Mouse (Mus musculus) limb, embryonic 14.5 days (tissue): ENCODE results near the gene Pde1c. TPM values are rescaled to one million over a fixed set of nuclear protein-coding genes. Genes with fewer than 3 reads are reported as not detected.

Experiments used
- ATAC-seq: fragments of 200-750 bp; cut with Nextera tagmentation; 2 replicates; pipeline ENCODE4 v1.8.0; 2017; ENCODE audit warnings: low read depth, moderate number of reproducible peaks, moderate TSS enrichment; ENCODE audit not compliant: low FRiP score
- DNase-seq: peaks from one replicate; pipeline ENCODE4 v3.0.0-alpha.2; 2015; ENCODE audit warnings: low spot score
- H3K27ac ChIP-seq: fragments of 300-500 bp; sonication (generic); replicated peaks from 2 replicates; pipeline ENCODE4 v1.5.1; 2014; ENCODE audit warnings: low read depth, mild to moderate bottlenecking, low read length, moderate library complexity, mixed read lengths
- H3K27me3 ChIP-seq: fragments of 300-500 bp; sonication (generic); 2 replicates; pipeline ENCODE4 v1.6.1; 2014; ENCODE audit warnings: low read length, mixed read lengths; ENCODE audit not compliant: control insufficient read depth, insufficient read depth
- H3K36me3 ChIP-seq: fragments of 300-500 bp; sonication (generic); 2 replicates; pipeline ENCODE4 v1.6.1; 2014; ENCODE audit warnings: mild to moderate bottlenecking, low read length, moderate library complexity, mixed read lengths; ENCODE audit not compliant: control insufficient read depth, insufficient read depth
- H3K4me1 ChIP-seq: fragments of 300-500 bp; sonication (generic); 2 replicates; pipeline ENCODE4 v1.6.1; 2014; ENCODE audit warnings: antibody characterized with exemption, low read length, mixed read lengths; ENCODE audit not compliant: control insufficient read depth, insufficient read depth
- H3K4me2 ChIP-seq: fragments of 300-500 bp; sonication (generic); replicated peaks from 2 replicates; pipeline ENCODE4 v1.6.1; 2014; ENCODE audit warnings: low read depth, mild to moderate bottlenecking, low read length, moderate library complexity; ENCODE audit not compliant: severe bottlenecking
- H3K4me3 ChIP-seq: fragments of 300-500 bp; sonication (generic); replicated peaks from 2 replicates; pipeline ENCODE4 v1.5.1; 2014; ENCODE audit warnings: low read length
- H3K9ac ChIP-seq: fragments of 300-500 bp; sonication (generic); 2 replicates; pipeline ENCODE4 v1.6.1; 2014; ENCODE audit warnings: mild to moderate bottlenecking, low read depth, low read length, moderate library complexity; ENCODE audit not compliant: severe bottlenecking
- H3K9me3 ChIP-seq: fragments of 300-500 bp; sonication (generic); 2 replicates; pipeline ENCODE4 v1.6.1; 2016; ENCODE audit warnings: low read length; ENCODE audit not compliant: control insufficient read depth
- POLR2A ChIP-seq: fragments of 200-500 bp; IDR thresholded peaks from 2 replicates; pipeline ENCODE4 v1.8.0; 2012; ENCODE audit warnings: inconsistent platforms, mild to moderate bottlenecking, moderate library complexity, borderline replicate concordance; ENCODE audit not compliant: insufficient read depth, insufficient read length; ENCODE audit errors: extremely low read depth
- WGBS: fragments of 180-500 bp; shearing (Covaris S2); extraction: QIAGEN DNeasy Blood & Tissue Kit; methylation state at CpG from one replicate; pipeline ENCODE4 v1.1.7; 2014; 5-methylcytosine and 5-hydroxymethylcytosine counted together
- polyA plus RNA-seq, 2 experiments: library from polyadenylated mRNA; depleted of rRNA in 1 of 2; stranded (reverse) in 1 of 2; unstranded in 1 of 2; fragments of >200 nt; fragmentation: Nextera tagmentation in 1 of 2; extraction: Ambion mirVana in 1 of 2; gene quantifications; 2 replicates each; pipeline versions ENCODE4 v1.2.1 to v1.2.3; 2012 to 2014

Gene Pde1c
- polyA plus RNA-seq, 2 experiments, result 2.2 to 2.4 TPM

DNA sequence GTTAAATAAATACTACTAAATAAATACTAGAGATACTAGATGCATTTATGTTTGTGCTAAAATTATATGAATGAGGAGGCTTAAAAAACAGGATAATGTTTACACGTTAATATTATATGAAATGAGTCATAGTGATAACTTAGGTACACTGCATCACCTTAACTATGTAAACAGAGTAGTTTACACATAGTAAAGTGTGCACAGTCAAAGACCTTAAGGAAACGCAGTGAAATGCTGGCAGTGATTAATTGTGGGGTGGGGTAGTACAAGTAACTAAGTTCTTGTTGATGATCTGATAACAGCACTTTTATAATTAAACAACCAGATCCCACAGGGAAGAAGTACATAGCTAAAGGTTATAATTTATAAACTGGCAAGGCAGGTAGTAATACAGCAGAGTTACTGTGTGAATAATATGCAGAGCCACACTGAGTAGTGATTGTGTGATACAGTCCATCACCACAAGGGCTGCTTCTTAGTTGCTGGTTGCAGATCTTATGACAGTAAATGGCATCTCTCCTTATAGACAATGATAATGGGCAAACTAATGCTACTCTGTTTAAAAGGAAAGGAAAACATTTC lies 469.3 kb downstream of the Pde1c start:
- Histone ChIP-seq H3K4me2 (no peak overlapping the region), H3K4me1 (no peaks in the 10 kb centered on the region), H3K9me3 (0 out of 2 replicates have a peak, but pooled peaks cover 4% of the 10 kb centered on the region), H3K27ac (no peak overlapping the region), H3K4me3 (no peak overlapping the region), H3K9ac (no peak overlapping the region), H3K36me3 (no peaks in the 10 kb centered on the region), H3K27me3 (no peaks in the 10 kb centered on the region)
- ATAC-seq, result no peak
- TF ChIP-seq POLR2A, result no peak
- WGBS, result 71% methylated on average over 2 of the region's 2 CpGs
- DNase-seq, result no peak

DNA sequence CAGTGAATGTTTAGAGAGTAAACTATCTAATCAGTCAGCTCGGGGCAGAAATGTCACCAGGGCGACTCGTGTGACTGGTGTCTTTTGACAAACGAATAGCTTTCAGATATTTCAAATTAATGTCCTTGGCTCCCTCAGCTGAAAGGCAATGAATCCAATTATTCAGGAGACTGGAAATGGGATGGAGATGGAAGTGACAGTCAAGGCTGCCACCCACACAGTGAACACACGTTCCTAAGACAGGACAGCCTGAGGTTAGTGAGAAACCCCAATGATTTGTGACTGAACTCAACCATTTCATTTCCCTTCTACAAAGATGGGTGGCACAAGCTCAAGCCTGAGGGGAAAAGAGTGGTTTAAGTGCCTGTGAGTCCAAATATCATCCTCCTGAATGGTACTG lies 470.5 kb downstream of the Pde1c start:
- no peaks in the 10 kb centered on the region for H3K27me3 ChIP-seq
- ATAC-seq (no peak), DNase-seq (no peak)
- H3K4me3 ChIP-seq, result no peak overlapping the region
- H3K27ac ChIP-seq, result no peak overlapping the region
- H3K4me1 ChIP-seq, result no peaks in the 10 kb centered on the region
- WGBS, result 65% methylated on average over 5 of the region's 5 CpGs
- 0 out of 2 replicates have a peak, but pooled peaks cover 4% of the 10 kb centered on the region for H3K9me3 ChIP-seq
- no peak overlapping the region for H3K9ac ChIP-seq
- H3K36me3 ChIP-seq, result no peaks in the 10 kb centered on the region
- no peak for TF ChIP-seq POLR2A
- no peak overlapping the region for H3K4me2 ChIP-seq

DNA sequence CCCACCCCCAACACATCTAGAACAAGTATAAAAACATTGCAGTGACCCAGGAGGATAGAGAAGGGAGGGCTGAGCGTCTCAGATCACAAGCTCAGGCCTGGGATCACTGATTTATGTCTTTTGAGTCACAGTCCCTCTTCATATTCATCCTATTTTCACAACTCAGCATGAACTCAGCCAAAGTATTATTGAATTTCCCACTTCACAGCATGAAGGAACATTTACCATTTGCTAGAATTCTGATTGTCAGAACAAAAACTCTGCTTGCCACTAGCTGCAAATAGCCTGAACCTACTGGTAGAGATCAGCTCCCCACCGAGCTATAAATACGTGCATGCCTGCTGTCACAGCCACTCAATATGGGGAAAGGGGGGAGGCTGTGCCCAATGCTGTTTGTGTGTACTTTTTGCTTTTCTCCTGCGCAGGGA lies 492.5 kb downstream of the Pde1c start:
- no peaks in the 10 kb centered on the region for H3K9me3 ChIP-seq
- no peaks in the 10 kb centered on the region for H3K27me3 ChIP-seq
- H3K4me1 ChIP-seq, result no peaks in the 10 kb centered on the region
- H3K27ac ChIP-seq, result no peak overlapping the region
- DNase-seq (no peak), ATAC-seq (no peak)
- no peak for TF ChIP-seq POLR2A
- no peak overlapping the region for H3K9ac ChIP-seq
- WGBS, result 49% methylated on average over 4 of the region's 4 CpGs
- H3K4me3 ChIP-seq, result no peak overlapping the region
- H3K36me3 ChIP-seq, result no peaks in the 10 kb centered on the region
- H3K4me2 ChIP-seq, result no peak overlapping the region

DNA sequence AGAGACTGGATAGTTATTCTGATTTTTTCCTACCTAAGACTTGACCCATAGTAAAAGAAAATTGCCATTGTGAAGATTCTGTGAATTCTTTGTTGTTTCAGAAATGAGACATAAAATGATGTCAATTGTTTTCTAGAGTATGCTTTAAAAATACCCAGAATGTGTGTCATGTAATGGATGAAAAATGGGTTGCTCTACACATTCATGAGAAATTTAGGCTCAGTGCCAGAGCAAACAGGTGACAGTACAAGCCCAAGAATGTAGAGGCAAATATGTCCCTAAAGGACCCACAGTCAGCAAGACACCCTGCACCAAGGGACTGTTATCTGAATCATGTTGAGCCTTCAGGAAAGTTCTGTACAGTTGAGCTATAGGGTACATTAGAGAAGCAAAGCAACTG lies 500.4 kb downstream of the Pde1c start:
- Histone ChIP-seq H3K9ac (no peak overlapping the region), H3K9me3 (no peaks in the 10 kb centered on the region), H3K4me3 (no peak overlapping the region), H3K27me3 (no peaks in the 10 kb centered on the region), H3K27ac (no peak overlapping the region), H3K4me1 (no peaks in the 10 kb centered on the region), H3K4me2 (no peak overlapping the region), H3K36me3 (no peaks in the 10 kb centered on the region)
- DNase-seq, result no peak
- no peak for TF ChIP-seq POLR2A
- ATAC-seq, result no peak

GRCm38 (mm10) chr6:56066632-56067282 lies 502.1 kb downstream of the Pde1c start:
- no peak for TF ChIP-seq POLR2A
- H3K36me3 ChIP-seq, result no peaks in the 10 kb centered on the region
- no peak overlapping the region for H3K4me3 ChIP-seq
- ATAC-seq, result no peak; the same call in 1 of the 2 replicates
- 41% methylated on average over 5 of the region's 5 CpGs for WGBS
- H3K9ac ChIP-seq, result no peak overlapping the region
- H3K9me3 ChIP-seq, result no peaks in the 10 kb centered on the region
- peak; percentile 86 for DNase-seq
- no peaks in the 10 kb centered on the region for H3K27me3 ChIP-seq
- H3K4me2 ChIP-seq, result no peak overlapping the region
- no peak overlapping the region for H3K27ac ChIP-seq
- no peaks in the 10 kb centered on the region for H3K4me1 ChIP-seq

DNA sequence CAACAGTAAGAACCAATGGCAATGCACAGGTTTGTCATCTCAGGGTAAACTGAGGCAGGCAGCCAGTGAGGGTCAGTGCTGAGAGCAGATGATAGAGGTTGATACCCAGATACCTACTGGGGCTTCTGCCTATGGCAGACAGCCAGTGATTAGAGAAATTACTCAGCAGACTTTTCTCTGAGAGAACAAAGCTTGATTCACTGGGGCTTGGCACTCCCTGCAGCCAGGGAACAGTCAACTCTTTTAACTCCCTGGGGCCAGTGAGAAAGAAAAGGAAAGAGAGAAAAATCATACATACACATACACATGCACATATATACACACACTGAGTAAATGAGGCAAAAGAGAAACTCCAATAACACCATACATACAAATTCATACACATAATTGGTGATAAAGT lies 505.2 kb downstream of the Pde1c start:
- Histone ChIP-seq H3K4me3 (no peak overlapping the region), H3K36me3 (no peaks in the 10 kb centered on the region), H3K27ac (no peak overlapping the region), H3K4me1 (no peaks in the 10 kb centered on the region), H3K27me3 (no peaks in the 10 kb centered on the region), H3K4me2 (no peak overlapping the region), H3K9ac (no peak overlapping the region), H3K9me3 (no peaks in the 10 kb centered on the region)
- TF ChIP-seq POLR2A, result no peak
- DNase-seq (no peak), ATAC-seq (no peak)
